Mouse (Mus musculus) forebrain, embryonic 10.5 days (tissue): ENCODE measurements around the gene Acsf2. TPM values are rescaled to one million over a fixed set of nuclear protein-coding genes. Genes with fewer than 3 reads are reported as not detected.

Experiments
- DNase-seq: peaks from one replicate; pipeline ENCODE4 v3.0.0-alpha.2; 2017; ENCODE audit warnings: low spot score; ENCODE audit errors: extremely low spot score
- H3K27ac ChIP-seq: fragments of 300-500 bp; sonication (generic); 2 replicates; pipeline ENCODE4 v1.5.1; 2016; ENCODE audit warnings: mild to moderate bottlenecking
- H3K27me3 ChIP-seq: fragments of 300-500 bp; sonication (generic); 2 replicates; pipeline ENCODE4 v1.6.1; 2016; ENCODE audit warnings: mild to moderate bottlenecking; ENCODE audit not compliant: poor library complexity, severe bottlenecking
- H3K36me3 ChIP-seq: fragments of 300-500 bp; sonication (generic); replicated peaks from 2 replicates; pipeline ENCODE4 v1.6.1; 2016; ENCODE audit warnings: mild to moderate bottlenecking, moderate library complexity
- H3K4me1 ChIP-seq: fragments of 300-500 bp; sonication (generic); 2 replicates; pipeline ENCODE4 v1.6.1; 2016
- H3K4me3 ChIP-seq: fragments of 300-500 bp; sonication (generic); 2 replicates; pipeline ENCODE4 v1.5.1; 2016; ENCODE audit warnings: mild to moderate bottlenecking, moderate library complexity
- H3K9me3 ChIP-seq: fragments of 300-500 bp; sonication (generic); 2 replicates; pipeline ENCODE4 v1.6.1; 2016; ENCODE audit warnings: mild to moderate bottlenecking, moderate library complexity
- WGBS: fragments of 180-500 bp; shearing (Covaris S2); methylation state at CpG from one replicate; pipeline ENCODE4 v1.1.7; 2016; 5-methylcytosine and 5-hydroxymethylcytosine counted together
- polyA plus RNA-seq: library from polyadenylated mRNA; unstranded; fragments of >200 nt; fragmentation: Nextera tagmentation; extraction: Ambion mirVana; gene quantifications from 2 replicates; pipeline ENCODE4 v1.2.1, GENCODE M21; 2016

The Acsf2 gene
- polyA plus RNA-seq, 1 experiment from 2014 or later = 3.7 TPM

DNA sequence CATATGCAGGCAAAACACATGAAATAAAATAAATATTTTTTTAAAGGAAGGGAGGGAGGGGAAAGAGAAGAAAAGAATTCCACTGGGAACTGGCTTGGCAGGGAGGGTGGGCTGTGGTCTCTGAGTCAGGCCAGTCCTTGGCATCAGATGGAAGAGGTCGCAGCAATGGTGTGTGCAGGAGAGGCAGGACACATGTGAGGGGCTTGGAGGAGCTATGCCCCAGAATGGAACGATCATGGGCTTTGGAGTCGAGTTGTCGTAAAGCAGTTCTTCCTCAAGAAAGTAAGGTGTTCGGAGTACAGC lies 51.3 kb downstream of the Acsf2 start:
- H3K27me3 ChIP-seq = no peaks in the 10 kb centered on the region; the same call in 1 of the 2 replicates
- DNase-seq = no peak
- peaks cover 16% of the 10 kb centered on the region for H3K4me1 ChIP-seq
- no peak overlapping the region for H3K4me3 ChIP-seq
- 91% methylated on average over 5 of the region's 5 CpGs for WGBS
- peaks cover 2% of the 10 kb centered on the region; the same call in 1 of the 2 replicates for H3K36me3 ChIP-seq
- no peak overlapping the region for H3K27ac ChIP-seq
- no peaks in the 10 kb centered on the region; the same call in 1 of the 2 replicates for H3K9me3 ChIP-seq

DNA sequence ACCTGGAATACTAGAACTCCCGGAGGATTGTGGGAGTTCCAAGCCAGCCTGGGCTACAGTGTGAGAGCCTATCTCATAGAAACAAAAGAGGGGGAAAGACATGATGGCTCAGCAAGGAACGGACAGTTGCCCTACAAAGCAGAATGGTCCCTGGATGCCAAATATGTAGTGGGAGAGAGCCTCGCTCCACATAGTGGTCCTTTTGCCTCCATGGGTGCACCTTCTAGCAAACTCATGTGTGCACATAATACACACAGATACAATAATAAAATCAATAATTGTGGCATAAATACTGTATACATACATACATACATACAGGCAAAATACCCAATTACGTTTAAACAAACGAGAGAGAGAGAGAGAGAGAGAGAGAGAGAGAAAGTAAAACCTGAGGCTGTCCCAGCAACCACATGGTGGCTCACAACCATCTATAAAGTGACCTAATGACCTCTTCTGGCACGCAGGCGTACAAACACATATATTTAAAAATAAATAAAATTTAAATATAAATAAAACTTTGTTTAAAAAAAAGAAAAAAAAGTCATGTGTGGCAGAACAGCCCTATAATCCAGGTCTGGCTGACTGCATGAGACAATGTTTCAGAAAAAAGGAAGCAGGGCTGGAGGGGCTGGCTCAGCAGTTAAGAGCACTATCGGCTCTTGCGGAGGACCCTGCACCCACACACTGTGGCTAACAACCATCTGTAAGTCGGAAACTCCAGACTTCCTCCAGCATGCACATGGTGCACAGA lies 51.8 kb downstream of the Acsf2 start:
- Histone ChIP-seq H3K4me1 (peaks cover 17% of the 10 kb centered on the region), H3K9me3 (no peaks in the 10 kb centered on the region; the same call in 1 of the 2 replicates), H3K27ac (peak overlapping the region; percentile 94; the same call in 1 of the 2 replicates), H3K27me3 (no peaks in the 10 kb centered on the region; the same call in 1 of the 2 replicates), H3K36me3 (peaks cover 2% of the 10 kb centered on the region; the same call in 1 of the 2 replicates), H3K4me3 (peak overlapping the region; percentile 74)
- 82% methylated on average over 10 of the region's 10 CpGs for WGBS
- DNase-seq = no peak

DNA sequence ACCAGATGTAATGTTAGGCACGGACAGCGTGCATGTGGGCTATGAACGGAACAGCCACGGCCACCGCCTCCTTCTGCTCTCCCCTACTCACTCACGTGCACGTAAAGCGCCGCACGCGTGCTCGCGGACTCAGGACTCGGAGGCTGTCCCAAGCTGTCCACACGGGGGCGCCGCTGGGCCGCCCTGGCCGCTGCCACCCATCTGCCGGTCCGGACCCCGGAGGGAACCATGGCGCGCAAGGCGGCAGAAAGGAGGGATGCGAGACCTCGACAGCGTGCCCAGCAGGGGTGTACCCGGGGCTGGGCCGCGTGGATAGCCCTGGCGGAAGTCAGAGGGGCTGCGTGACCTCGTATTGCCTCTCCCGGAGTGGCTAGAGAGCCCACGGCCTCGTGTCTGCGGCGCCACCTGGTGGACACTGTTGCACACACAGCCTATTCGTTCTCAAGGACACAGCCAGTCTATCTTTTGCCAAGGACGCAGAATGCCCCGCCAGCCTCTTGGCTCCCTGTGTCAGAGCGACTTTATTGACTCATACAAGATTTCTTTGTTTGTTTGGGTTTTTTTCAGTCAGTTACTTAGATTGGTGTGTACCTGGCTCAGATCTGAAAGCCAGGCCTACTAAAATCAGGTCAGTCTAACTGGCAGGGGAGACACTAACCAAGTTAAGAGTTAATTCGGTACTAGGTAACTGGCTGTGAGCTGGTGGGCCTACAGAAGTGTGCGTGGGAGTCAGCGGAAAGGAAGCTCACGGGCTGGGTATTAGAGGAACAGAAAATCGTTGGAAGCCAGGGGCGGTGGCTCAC lies 52.6 kb downstream of the Acsf2 start, which contains the start of gene Rsad1:
Gene Rsad1, minus strand, starts transcription at position 368 of the 803 bp plus-strand sequence.
- H3K36me3 ChIP-seq = peaks cover 2% of the 10 kb centered on the region; the same call in 1 of the 2 replicates
- H3K9me3 ChIP-seq = no peaks in the 10 kb centered on the region; the same call in 1 of the 2 replicates
- H3K27me3 ChIP-seq = no peaks in the 10 kb centered on the region; the same call in 1 of the 2 replicates
- peak; percentile 93 for DNase-seq
- H3K4me3 ChIP-seq = peak within 1 kb of the TSS; percentile 74
- peaks cover 25% of the 10 kb centered on the region for H3K4me1 ChIP-seq
- H3K27ac ChIP-seq = peak within 1 kb of the TSS; percentile 94
- 5% methylated on average over 49 of the region's 49 CpGs for WGBS

DNA sequence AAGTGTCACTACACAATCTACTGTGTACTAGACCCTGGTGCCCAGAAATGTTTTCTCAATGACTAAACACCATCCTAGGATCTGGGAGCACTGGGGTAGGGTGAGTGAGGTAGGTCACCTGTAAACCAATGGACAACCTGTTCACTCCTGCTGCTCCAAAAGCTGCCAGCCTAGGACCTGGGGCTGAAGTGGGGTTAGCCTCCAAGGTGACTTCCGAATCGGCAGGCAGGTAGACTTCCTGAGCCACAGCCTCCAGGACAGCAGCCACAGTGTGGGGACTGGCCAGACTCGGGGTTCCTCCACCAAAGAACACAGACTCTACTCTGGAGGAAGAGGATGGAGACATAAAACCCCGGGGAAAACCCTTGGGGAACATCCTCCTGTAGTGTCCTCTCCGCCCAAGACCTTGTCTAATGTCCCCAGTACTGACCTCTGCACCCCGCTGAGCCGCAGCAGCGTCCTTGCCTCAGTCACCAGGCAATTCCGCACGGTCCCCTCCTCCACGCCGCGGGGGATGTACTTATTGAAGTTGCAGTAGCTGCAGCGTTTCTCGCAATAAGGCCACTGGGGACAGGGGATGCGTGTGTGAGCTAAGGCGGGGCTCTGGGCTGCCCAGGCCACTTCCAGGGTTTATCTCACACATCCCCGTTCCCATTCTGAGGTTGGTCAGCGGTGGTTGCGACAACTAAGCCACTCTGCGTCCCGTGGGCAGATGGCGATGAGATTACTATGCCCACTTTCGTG lies 53.5 kb downstream of the Acsf2 start:
- peak overlapping the region; percentile 74 for H3K4me3 ChIP-seq
- H3K27me3 ChIP-seq = no peaks in the 10 kb centered on the region; the same call in 1 of the 2 replicates
- H3K36me3 ChIP-seq = peaks cover 5% of the 10 kb centered on the region
- peaks cover 28% of the 10 kb centered on the region for H3K4me1 ChIP-seq
- WGBS = 16% methylated on average over 24 of the region's 24 CpGs
- DNase-seq = peak; percentile 34
- H3K27ac ChIP-seq = peak overlapping the region; percentile 94
- H3K9me3 ChIP-seq = no peaks in the 10 kb centered on the region; the same call in 1 of the 2 replicates

DNA sequence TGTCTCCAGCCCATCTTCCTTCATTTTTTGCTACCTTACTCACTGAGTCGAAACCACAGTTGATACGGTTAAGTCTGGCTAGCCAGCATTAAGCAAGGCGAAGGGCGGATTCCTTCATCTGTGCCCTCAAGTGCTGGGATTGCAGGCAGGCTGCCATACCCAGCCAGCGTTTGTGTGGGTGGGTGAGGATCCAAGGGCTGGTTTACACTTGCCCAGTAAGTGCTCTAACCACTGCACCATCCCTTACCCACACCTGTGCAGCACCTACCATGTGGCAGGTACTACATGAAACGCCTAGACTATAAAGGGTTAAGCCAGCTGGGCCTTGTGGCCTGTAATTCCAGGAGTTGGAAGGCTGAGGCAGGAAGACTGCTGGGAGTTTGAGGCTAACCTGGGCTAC lies 54.4 kb downstream of the Acsf2 start:
- H3K36me3 ChIP-seq = peaks cover 13% of the 10 kb centered on the region
- no peaks in the 10 kb centered on the region; the same call in 1 of the 2 replicates for H3K9me3 ChIP-seq
- no peak for DNase-seq
- no peak overlapping the region for H3K4me3 ChIP-seq
- no peaks in the 10 kb centered on the region; the same call in 1 of the 2 replicates for H3K27me3 ChIP-seq
- H3K4me1 ChIP-seq = peaks cover 28% of the 10 kb centered on the region
- no peak overlapping the region for H3K27ac ChIP-seq
- 92% methylated on average over 6 of the region's 6 CpGs for WGBS

DNA sequence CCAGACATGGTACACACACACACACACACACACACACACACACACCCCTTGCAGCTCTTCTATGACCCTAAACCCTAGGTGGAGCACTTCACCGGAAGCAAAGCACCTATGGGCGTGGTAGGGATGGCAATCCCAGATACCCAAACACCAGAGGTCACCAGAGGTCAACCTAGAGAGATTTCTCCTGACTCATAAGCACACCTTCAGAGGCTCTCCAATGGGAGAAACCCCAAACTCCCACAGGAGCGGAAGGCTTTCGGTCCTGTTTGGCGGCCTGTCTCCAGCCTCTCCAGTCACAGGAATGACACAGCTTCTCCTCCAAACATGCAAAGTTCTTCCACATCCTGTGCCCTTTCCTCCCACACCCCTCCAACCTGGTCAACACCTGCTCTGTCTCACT lies 55.3 kb downstream of the Acsf2 start:
- Histone ChIP-seq H3K36me3 (peaks cover 14% of the 10 kb centered on the region), H3K27ac (no peak overlapping the region), H3K27me3 (no peaks in the 10 kb centered on the region; the same call in 1 of the 2 replicates), H3K9me3 (no peaks in the 10 kb centered on the region; the same call in 1 of the 2 replicates), H3K4me1 (peaks cover 28% of the 10 kb centered on the region), H3K4me3 (no peak overlapping the region)
- no peak for DNase-seq
- WGBS = 94% methylated on average over 5 of the region's 5 CpGs

DNA sequence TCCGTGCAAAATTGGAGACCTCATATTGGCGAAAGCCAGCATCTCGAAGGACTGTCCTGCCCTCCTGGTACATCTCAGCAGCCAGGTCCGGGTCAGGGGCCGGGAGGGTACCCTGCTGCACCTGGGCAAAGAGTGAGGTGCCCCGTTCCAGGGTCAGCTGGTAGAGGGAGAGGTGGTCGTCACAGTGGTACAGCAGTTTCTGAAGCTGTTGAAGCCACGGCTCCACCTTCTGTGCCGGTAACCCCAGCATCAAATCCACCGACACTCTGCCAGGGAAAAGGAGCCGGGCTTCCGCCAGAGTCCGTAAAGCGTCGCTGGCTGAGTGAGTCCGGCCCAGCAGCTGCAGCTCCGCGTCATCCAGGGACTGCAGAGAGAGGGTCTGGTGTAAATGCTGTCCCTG lies 57.2 kb downstream of the Acsf2 start:
- DNase-seq = no peak
- no peak overlapping the region for H3K27ac ChIP-seq

DNA sequence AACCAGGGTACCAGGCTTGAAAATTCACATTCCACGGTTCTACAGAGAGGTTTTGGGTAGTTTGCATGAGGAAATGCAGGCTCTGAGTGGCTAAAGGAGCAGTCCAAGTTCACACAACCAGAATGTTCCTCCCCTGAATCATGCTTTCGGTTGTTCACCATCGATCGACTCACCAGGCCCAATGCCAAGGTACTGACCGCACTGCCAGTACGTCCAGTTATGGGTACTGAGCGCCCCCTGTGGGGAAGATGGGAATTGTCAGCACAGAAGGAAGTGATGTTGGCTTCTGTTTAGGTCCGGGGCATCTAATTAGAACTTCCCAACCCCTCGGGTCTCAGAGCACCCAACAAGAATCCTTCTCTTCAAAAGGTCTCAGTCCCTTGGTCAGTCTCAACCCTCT lies 57.7 kb downstream of the Acsf2 start:
- Histone ChIP-seq H3K36me3 (peaks cover 14% of the 10 kb centered on the region), H3K27me3 (no peaks in the 10 kb centered on the region; the same call in 1 of the 2 replicates), H3K9me3 (no peaks in the 10 kb centered on the region), H3K4me3 (peak overlapping the region; percentile 23; the same call in 1 of the 2 replicates), H3K27ac (no peak overlapping the region), H3K4me1 (peaks cover 22% of the 10 kb centered on the region)
- peak; percentile 65 for DNase-seq
- WGBS = 45% methylated on average over 9 of the region's 9 CpGs

More for the DNA sequence above, 57.2 kb downstream of the Acsf2 start:
- peaks cover 14% of the 10 kb centered on the region for H3K36me3 ChIP-seq
- 53% methylated on average over 18 of the region's 18 CpGs for WGBS
- peaks cover 27% of the 10 kb centered on the region for H3K4me1 ChIP-seq
- peak overlapping the region; percentile 23; the same call in 1 of the 2 replicates for H3K4me3 ChIP-seq
- no peaks in the 10 kb centered on the region; the same call in 1 of the 2 replicates for H3K27me3 ChIP-seq
- no peaks in the 10 kb centered on the region for H3K9me3 ChIP-seq

DNA sequence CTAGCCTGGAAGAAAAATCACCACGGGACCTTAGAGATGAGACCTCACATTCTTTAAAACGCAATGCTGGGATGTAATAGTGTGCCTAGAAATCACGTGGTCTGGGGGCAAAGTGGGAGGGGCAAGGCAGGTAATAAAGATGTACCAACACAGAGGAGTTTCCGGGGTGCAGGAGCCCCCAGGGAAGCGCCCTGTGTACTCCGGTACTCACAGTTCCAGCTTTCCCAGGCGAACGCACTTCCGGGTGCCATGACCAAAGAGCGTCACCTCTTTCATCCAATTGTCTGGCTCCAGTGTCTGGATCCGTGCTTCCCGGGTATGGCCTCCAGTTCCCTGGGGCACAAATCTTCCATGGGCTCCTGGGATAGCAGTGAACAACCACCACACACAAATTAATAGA lies 58.3 kb downstream of the Acsf2 start:
- Histone ChIP-seq H3K27me3 (no peaks in the 10 kb centered on the region; the same call in 1 of the 2 replicates), H3K36me3 (peaks cover 14% of the 10 kb centered on the region), H3K4me3 (no peak overlapping the region), H3K4me1 (peaks cover 17% of the 10 kb centered on the region), H3K27ac (no peak overlapping the region), H3K9me3 (no peaks in the 10 kb centered on the region)
- no peak for DNase-seq
- WGBS = 86% methylated on average over 12 of the region's 12 CpGs

DNA sequence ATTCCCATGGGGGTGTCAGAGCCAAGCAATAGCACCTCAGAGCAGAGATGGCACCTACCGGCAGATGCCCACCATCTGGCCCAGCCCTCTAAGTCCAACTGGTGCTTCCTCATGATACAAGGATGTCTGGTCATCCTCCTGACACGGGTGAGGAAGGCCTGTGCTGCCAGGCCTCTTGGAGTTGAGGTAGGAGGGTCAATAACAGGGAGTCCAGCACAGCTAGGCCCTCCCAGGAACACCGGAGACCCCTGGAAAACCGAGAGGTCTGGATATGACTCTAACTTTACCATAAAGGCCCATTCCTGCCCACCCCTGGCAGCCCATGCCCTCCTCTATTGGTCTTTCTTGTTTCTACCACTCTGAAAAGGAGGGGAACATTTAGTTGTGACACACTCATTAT lies 59.3 kb downstream of the Acsf2 start:
- Histone ChIP-seq H3K27ac (no peak overlapping the region), H3K9me3 (no peaks in the 10 kb centered on the region), H3K4me3 (no peak overlapping the region), H3K4me1 (peaks cover 12% of the 10 kb centered on the region), H3K27me3 (no peaks in the 10 kb centered on the region), H3K36me3 (peaks cover 14% of the 10 kb centered on the region)
- no peak for DNase-seq
- 86% methylated on average over 4 of the region's 4 CpGs for WGBS

DNA sequence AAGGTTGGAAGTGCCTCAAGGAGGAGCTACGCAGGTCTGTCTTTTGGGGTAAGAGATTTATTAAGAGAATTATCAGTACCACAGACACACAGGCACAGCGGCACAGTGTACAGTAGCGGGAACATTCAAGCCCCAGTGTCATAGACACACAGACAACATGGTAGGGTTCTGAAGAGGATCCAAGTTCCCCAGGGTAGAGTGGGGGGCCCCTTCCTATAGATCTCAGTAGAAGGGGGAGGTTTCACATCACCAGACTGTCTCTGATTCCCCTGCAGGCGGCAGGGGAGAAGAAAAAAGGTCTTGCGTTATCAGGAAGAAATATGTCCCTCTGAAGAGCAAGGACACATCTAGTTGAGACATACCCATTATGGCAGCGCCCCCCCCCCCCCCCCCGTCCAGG lies 61.9 kb downstream of the Acsf2 start:
- no peak overlapping the region for H3K4me3 ChIP-seq
- no peaks in the 10 kb centered on the region for H3K27me3 ChIP-seq
- peaks cover 10% of the 10 kb centered on the region for H3K4me1 ChIP-seq
- WGBS = 86% methylated on average over 7 of the region's 7 CpGs
- H3K36me3 ChIP-seq = peaks cover 14% of the 10 kb centered on the region
- H3K27ac ChIP-seq = no peak overlapping the region
- no peak for DNase-seq
- no peaks in the 10 kb centered on the region for H3K9me3 ChIP-seq

DNA sequence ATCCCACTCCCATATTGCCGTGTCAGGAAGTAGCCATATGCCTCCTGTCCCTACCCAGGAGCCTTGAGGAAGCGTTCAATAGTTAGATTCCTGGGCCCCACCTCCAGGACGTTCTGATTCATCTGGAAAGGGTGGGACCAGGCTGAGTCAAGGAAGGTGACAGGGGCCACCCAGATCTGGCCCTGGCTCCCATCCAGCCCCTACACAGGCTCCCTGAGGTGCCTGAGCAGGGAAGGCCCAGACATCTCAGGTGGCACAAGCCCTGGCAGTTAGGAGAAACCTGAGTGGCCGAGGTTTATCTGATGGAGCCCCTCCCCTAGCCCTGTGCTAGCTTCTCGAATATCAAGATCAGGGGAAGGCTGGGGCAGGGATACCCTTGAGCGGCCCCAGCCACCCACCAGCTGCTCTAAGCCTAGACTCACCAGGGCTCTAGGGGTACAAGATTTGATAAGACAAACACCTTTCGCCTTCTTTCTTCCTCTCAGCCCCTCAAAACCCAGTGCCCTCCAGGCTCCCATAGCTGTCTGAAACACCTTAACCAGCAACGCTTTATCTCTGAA lies 62.9 kb downstream of the Acsf2 start:
- WGBS = 67% methylated on average over 8 of the region's 8 CpGs
- no peak overlapping the region for H3K27ac ChIP-seq
- no peaks in the 10 kb centered on the region for H3K27me3 ChIP-seq
- 0 out of 2 replicates have a peak, but pooled peaks cover under 1% of the 10 kb centered on the region for H3K4me1 ChIP-seq
- no peak for DNase-seq
- no peaks in the 10 kb centered on the region for H3K9me3 ChIP-seq
- peaks cover 14% of the 10 kb centered on the region for H3K36me3 ChIP-seq
- no peak overlapping the region for H3K4me3 ChIP-seq
